Mouse (Mus musculus): ENCODE measurements at regions not wholly inside any gene's neighbourhood (a gene's known extent, or its start where the extent isn't known, plus 50 kb on each side); places are given as distances from the start of the nearest gene placed in this dataset.

GRCm38 (mm10) chr14:106924026-106924425 is 818.0 kb downstream of the Trim52 start:
- no peak for DNase-seq (ENCODE audit: extremely low spot score)

- DNase-seq (ENCODE audit: extremely low spot score): no peak
Observed at GRCm38 (mm10) chr14:106924443-106924842, 818.4 kb downstream of the Trim52 start.

GRCm38 (mm10) chr14:106945261-106945660 is 839.3 kb downstream of the Trim52 start:
- no peak for DNase-seq (ENCODE audit: extremely low spot score)

GRCm38 (mm10) chr14:106977958-106978357 is 872.0 kb downstream of the Trim52 start:
- DNase-seq (ENCODE audit: extremely low spot score): no peak

GRCm38 (mm10) chr14:106980752-106981151 is 874.8 kb downstream of the Trim52 start:
- peak; percentile 73 for DNase-seq (ENCODE audit: extremely low spot score)

- DNase-seq (ENCODE audit: extremely low spot score): no peak
Observed at GRCm38 (mm10) chr14:106997565-106998279, 891.7 kb downstream of the Trim52 start.

- DNase-seq (ENCODE audit: extremely low spot score): no peak
Observed at GRCm38 (mm10) chr14:107004981-107005380, 899.0 kb downstream of the Trim52 start.

- no peak for DNase-seq (ENCODE audit: extremely low spot score)
Observed at GRCm38 (mm10) chr14:107009617-107010016, 903.6 kb downstream of the Trim52 start.

GRCm38 (mm10) chr14:107033807-107034206 is 927.8 kb downstream of the Trim52 start:
- no peak for DNase-seq (ENCODE audit: extremely low spot score)

- no peak for DNase-seq (ENCODE audit: extremely low spot score)
Observed at GRCm38 (mm10) chr14:107051946-107052551, 946.1 kb downstream of the Trim52 start.

- DNase-seq (ENCODE audit: extremely low spot score): no peak
Observed at GRCm38 (mm10) chr14:107068592-107068991, 962.6 kb downstream of the Trim52 start.

GRCm38 (mm10) chr14:107080407-107080806 is 974.4 kb downstream of the Trim52 start:
- no peak for DNase-seq (ENCODE audit: extremely low spot score)

Data from embryo, embryonic 9.5 days (tissue).